Mouse (Mus musculus) left cerebral cortex, adult 9 months (tissue): Measurements from ENCODE around the gene Fam160a1.
A peak's percentile ranks its signal among the peaks of the same experiment; 100 is the strongest.

Experiments used
- DNase-seq, 2 experiments: peaks; one replicate each; pipeline ENCODE4 v3.0.0; 2022; ENCODE audit warnings: low spot score in 2 of 2

Gene Fam160a1

GRCm38 (mm10) chr3:85679960-85680359 lies 137.1 kb downstream of the Fam160a1 start:
- DNase-seq: no peak

GRCm38 (mm10) chr3:85679312-85679933 lies 137.7 kb downstream of the Fam160a1 start:
- DNase-seq: no peak

DNA sequence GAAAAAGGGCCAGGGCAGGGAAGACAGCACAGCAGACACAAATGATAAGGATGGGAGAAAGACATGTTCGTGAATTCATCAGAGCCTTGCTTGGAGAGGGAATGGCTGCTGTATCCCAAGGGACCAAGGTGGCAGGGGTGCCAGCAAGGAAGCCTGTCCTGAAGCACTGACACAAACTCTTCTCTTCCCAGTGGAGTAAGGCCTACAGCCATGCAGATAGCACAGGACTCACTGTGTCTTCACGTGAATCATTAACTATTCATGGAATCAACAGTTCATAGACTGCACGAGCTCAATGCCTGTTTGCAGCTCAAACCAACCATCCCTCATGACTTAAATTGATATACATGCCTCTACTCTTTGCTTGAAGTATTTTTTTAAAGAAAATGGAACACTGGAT lies 139.1 kb downstream of the Fam160a1 start:
- no peak for DNase-seq

DNA sequence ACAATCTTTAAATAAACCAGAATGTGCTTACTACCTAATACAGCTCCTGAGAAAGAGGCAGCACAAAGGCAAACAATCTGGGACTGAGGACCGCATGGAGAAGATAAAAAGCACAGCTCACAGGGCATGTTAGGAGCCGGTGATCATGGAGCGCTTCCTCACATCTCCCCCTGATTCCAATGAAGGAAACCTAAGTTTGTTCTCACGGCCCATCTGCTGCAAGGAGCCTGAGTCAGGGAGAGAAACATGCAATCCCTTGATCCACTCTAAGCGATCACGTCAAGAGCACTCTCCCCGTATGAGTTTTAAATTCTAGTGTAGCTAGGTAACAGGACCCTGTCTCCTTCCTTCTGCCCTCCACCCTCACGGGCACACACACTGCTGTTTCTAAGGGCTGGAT lies 140.0 kb downstream of the Fam160a1 start:
- no peak for DNase-seq

GRCm38 (mm10) chr3:85669844-85670243 lies 147.2 kb downstream of the Fam160a1 start:
- DNase-seq: no peak

DNA sequence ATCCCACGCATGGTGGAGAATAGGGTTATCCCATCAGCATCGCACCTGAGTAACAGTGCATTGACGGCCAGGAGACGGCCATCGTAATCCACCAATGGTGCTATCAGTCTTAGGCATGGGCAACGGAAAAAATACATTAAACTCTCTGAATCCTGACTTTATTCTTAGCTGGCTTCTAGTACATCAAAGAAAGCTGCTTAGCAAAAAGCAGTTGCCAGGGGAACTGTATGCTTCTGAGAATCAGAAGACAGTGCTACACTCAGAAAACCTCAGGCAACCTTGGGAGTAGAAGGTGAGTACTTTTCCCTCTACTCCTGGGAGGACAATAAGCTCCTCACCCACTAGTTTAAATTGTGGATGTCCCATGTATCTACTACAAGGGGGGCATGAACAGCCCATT lies 149.4 kb downstream of the Fam160a1 start:
- no peak for DNase-seq

GRCm38 (mm10) chr3:85666736-85667135 lies 150.4 kb downstream of the Fam160a1 start:
- no peak for DNase-seq

GRCm38 (mm10) chr3:85666166-85666565 lies 150.9 kb downstream of the Fam160a1 start:
- DNase-seq: no peak

- DNase-seq: peak; percentile 69 to 89
Measured at GRCm38 (mm10) chr3:85664591-85665171, 152.4 kb downstream of the Fam160a1 start.

- no peak for DNase-seq
Measured at GRCm38 (mm10) chr3:85663826-85664225, 153.3 kb downstream of the Fam160a1 start.

GRCm38 (mm10) chr3:85661926-85662813 lies 154.9 kb downstream of the Fam160a1 start:
- DNase-seq: peak; percentile 40 to 44

- DNase-seq: no peak
Measured at GRCm38 (mm10) chr3:85659681-85660080, 157.4 kb downstream of the Fam160a1 start.

- no peak for DNase-seq
Measured at GRCm38 (mm10) chr3:85655538-85655937, 161.6 kb downstream of the Fam160a1 start.

- no peak for DNase-seq
Measured at GRCm38 (mm10) chr3:85652727-85653665, 164.1 kb downstream of the Fam160a1 start.

DNA sequence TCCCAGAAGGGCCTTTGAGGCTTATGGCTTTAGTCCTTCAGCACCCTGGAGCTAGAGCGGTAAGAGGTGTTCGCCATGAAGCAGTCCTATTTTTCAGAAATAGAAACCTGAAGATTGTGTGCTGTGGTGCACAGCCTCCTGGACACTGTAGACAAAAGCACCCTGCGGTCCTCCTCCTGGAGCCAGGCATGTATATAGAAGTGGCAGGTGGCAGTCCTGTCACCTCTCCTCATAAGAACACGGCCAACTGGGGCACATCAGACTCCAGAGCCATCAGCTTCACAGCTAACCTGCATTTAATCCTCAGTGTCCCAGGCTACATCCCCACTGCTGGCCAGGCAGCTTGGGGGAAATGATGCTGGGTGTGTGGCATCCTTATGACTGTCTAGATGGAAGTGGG lies 167.9 kb downstream of the Fam160a1 start:
- DNase-seq: no peak

GRCm38 (mm10) chr3:85645517-85646004 lies 171.5 kb downstream of the Fam160a1 start:
- no peak for DNase-seq

- DNase-seq: no peak
Measured at GRCm38 (mm10) chr3:85644814-85645213, 172.3 kb downstream of the Fam160a1 start.

GRCm38 (mm10) chr3:85641751-85642150 lies 175.3 kb downstream of the Fam160a1 start:
- no peak for DNase-seq

DNA sequence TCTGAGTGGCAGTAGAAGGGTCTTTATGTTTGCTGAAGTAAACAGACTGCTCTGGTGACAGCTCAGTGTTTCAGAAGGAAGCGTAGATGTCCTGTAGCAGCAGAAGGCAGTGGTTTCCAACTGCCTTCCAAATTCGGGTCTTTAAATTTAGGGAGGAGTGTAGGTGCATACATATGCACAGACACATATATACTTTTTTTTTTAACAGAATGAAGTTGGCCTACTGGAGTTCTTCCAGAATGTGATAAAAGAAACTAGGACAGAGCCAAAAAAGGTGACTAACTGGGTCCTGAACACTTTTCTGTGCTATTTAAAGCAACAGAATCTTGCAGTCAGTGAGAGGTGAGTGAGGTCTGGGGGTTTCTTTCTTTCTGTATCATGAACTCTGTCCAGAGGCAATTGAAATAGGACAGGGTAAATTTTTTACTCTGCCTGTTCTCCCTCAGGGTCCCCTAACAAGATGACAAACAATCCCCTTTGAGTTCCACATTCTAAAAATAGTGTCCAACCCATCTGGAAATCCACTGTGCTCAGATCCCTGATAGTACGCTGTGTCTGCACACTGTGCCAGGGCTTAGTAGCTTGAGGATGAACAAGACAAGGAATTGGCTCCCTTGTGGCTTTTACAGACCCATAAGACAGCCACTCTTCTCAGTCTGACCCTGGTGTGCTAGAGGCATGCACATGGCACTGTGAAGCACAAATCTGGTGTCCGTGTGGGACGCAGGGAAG lies 180.2 kb downstream of the Fam160a1 start:
- peak in 1 of 2 experiments; percentile 49 for DNase-seq

GRCm38 (mm10) chr3:85635591-85635990 lies 181.5 kb downstream of the Fam160a1 start:
- DNase-seq: no peak

DNA sequence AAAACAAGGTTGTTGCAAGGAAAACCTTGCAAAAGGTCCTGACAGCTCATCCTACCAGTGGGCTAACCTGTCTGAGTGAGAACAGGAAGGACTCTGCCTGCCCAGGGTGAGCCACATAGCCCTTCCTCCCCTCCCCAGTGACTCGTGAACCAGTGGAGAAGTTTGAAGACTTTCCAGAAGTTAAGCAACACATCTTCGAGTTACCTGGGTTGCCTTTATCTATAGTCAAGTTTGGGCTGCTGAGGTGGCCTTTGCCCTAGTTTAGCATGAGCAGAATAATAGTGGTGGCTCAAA lies 182.0 kb downstream of the Fam160a1 start:
- DNase-seq: no peak
